Mouse (Mus musculus): ENCODE results near the gene Lypd6.

Lypd6 gene

DNA sequence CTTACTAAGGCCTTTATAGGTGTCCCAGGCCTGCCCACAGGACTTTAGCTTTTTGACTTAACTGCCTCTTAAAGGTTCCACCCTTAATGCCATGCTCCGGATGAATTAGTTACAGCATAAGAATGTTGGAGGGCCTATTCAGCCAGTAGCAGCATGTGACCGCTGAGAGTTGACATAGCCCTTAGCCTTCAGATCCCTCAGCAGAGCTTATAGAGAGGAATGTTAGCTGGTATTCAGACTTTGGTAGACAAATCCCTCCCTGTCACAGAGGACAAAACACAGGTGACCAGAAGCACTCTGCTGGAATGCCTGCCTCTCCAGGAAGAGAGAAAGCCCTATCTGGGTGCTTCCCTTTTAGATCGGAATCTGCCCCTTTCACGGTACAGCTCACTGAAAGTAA lies 109.5 kb downstream of the Lypd6 start:
- no peak for DNase-seq

GRCm38 (mm10) chr2:50179164-50179563 lies 112.9 kb downstream of the Lypd6 start:
- DNase-seq, result no peak

DNA sequence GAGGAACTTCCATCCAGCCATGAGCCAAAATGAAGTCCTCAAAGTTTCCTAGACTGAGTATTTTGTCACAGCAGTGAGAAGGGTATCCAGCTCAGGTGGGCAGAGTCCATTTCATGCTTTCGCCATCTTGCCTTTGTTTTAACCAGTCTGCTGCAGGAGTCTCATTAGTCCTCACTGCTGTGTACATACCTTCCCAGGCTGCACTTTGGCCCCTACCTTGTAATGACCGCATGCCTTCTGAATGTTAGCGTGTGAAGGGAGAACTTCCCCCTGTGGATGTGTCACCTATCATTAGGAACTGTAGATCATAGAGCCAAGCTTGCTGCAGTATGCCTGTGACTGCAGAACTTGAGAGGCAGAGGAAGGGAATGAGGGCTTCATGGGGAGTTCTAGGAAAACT lies 114.2 kb downstream of the Lypd6 start:
- no peak for DNase-seq

DNA sequence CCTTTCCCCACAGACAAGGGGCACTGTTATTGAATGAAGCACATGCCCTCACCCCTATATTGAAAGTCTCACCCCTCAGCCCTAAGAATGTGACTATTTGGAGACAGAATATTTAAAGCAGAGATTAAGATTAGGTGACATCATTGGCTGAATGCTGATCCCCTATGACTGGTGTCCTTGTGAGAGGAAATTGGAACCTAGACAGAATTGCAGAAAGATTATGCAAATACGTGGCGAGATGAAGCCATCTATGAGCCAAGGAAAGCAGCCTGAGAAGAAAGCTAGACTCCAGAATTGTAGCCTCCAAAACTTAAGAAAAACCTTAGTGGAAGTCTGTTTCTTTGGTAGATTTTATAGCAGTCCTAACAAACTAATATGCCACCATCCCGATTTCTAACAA lies 115.1 kb downstream of the Lypd6 start:
- no peak for DNase-seq

GRCm38 (mm10) chr2:50186711-50187405 lies 120.6 kb downstream of the Lypd6 start:
- DNase-seq, result peak; percentile 34 to 39

GRCm38 (mm10) chr2:50188856-50189255 lies 122.6 kb downstream of the Lypd6 start:
- DNase-seq, result no peak

- DNase-seq, result peak; percentile 32 to 40
Measured at GRCm38 (mm10) chr2:50196681-50197080, 130.5 kb downstream of the Lypd6 start.

GRCm38 (mm10) chr2:50197801-50198200 lies 131.6 kb downstream of the Lypd6 start:
- no peak for DNase-seq

DNA sequence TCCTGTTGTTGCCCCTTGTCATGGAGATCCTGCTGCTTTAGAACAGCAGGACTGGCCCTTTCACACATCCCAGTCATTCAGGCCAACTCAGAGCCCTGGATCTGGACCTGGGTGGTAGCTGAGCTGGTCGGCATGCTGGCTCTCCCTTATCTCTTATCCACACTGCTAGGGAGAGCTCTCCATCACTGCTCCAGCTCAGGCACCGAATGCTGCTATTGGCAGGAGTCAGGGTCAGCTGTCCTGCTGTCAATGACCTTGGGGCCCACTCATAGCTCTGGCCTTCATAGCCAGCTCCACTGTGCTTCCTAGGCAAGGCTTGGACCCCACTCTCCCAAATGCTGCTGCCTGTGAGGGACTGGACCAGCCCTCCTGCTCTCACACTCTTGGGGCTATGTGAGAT lies 134.3 kb downstream of the Lypd6 start:
- DNase-seq, result no peak

- no peak for DNase-seq
Measured at GRCm38 (mm10) chr2:50220574-50220973, 154.3 kb downstream of the Lypd6 start.

GRCm38 (mm10) chr2:50225019-50225418 lies 158.8 kb downstream of the Lypd6 start:
- DNase-seq, result no peak

DNA sequence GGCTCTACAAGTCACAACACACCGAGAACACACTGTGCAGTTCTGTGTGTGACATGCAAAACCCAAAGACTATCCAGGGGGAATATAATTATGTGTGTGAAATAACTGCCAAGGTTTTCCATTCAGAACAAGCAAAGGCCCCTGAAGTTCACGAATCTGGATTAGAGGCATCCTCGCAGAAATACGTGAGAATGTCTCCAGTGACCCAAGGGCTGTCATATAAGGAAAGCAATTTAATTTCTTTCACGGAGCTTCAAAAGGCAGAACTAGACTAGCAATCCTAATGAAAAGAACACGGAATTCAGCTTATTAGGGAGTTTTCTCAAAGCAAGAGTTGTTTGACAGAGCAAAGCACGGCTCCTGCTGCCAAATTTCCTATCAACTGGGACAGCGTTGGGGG lies 167.3 kb downstream of the Lypd6 start:
- no peak for DNase-seq
